Mouse (Mus musculus) C2C12 (cell line): ENCODE results near the gene Adcyap1.

Experiments
- CTCF ChIP-seq: IDR thresholded peaks from one replicate; pipeline ENCODE4 v1.5.1; 2011; ENCODE audit not compliant: control insufficient read depth, insufficient read depth, insufficient read length
- MYOD1 ChIP-seq: IDR thresholded peaks from one replicate; pipeline ENCODE4 v1.6.1; 2011; ENCODE audit warnings: low read depth; ENCODE audit not compliant: control insufficient read depth, insufficient read length

DNA sequence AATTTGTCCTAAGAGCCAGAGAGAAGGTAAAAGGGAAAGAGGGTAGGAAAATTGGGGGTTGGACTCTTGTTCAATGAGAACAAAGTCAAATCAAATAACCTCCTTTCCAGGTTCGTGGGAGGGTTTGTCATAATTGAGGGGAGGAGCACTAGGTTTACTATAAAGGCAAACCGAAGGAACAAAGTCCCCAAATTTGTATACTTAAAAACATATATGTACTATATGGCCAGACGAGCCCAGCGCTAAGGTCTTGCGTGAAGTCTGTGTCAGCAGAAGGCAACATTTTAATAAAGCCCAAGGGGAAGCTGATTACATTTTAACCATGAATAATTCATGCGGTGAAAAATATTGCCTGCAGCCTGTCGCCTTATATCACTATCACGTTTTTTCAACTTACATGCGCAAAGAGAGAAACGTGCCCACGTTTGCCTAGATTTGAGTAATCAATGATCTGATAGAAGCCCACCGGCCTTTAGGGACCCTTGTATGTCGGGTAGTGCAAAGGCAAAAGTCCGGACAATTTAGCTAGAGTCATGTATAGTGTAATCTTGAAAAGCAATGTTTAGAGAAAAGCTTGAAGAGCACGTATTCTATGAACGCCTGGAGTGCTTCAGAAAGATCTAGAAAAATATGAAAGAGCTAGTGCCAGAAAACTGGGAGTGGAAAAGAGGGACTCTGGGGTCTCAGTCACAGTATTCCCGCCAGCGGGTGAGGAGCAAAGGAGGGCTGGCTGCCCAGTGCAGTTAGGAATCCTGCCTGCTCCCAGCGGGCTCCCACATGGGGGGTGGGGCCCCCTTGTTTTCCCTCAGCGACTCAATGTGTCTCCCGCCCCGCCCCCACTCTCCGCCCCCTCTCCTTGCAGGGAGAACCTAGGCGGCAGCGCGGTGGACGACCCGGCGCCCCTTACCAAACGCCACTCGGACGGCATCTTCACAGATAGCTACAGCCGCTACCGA is 4.5 kb downstream of the Adcyap1 start:
- TF ChIP-seq CTCF (no peak), MYOD1 (no peak)
